Mouse (Mus musculus) common myeloid progenitor, adult 5-6 weeks (primary cell): ENCODE measurements at regions not wholly inside any gene's neighbourhood (a gene's known extent, or its start where the extent isn't known, plus 50 kb on each side); places are given as distances from the start of the nearest gene placed in this dataset.
"Not testable (repeated sequence)": the region's sequence is repeated elsewhere in the genome, so short reads cannot be mapped to it uniquely, and the experiment has no call there.

Experiments used
- ATAC-seq: replicated peaks from 2 replicates; pipeline ENCODE4 v1.8.0; 2016; ENCODE audit warnings: low read depth, mild to moderate bottlenecking, moderate TSS enrichment, inconsistent platforms; ENCODE audit not compliant: poor library complexity, severe bottlenecking

- ATAC-seq, result no peak
Measured at GRCm38 (mm10) chr12:15161864-15162263, 654.9 kb downstream of the Trib2 start.

- ATAC-seq, result no peak
Measured at GRCm38 (mm10) chr12:15160478-15160998, 656.2 kb downstream of the Trib2 start.

DNA sequence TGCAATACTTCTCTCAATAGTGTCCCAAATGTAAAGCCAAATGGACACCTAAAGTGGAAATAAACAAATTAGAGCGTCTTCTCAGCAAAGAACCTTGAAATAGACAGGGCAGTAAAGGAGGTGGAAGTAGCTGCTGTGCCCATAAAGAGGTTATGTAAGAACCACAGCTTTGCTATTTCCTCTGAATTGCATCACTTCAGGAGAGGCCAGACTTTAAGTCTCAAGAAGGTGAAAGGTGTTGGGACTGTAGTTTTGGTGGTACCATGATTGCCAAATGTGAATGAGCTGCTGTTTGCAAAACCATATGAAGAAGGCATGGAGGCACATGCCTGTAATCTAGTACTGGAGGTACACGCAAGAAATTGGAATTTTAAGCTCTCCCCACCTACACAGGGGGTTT is 670.3 kb downstream of the Trib2 start:
- ATAC-seq, result no peak

DNA sequence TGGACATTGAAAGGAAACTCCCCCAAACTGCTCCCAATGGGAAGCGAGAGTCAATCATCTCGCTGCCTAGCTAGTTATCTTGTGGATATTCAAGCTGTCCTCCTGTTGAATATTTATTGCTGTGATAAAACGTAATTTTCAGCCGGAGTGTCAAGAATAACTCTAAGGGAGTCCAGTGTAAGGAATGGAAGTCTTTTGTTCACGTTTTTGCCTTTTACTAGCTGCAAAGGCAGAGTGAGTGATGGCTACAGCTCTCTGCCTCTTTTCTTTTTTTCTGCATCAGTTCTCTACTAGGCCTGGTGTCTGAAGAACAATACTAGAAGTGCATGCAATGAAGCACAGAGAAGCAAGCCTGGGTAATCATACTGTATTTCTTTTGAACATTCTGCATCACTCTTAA is 679.7 kb downstream of the Trib2 start:
- no peak for ATAC-seq

DNA sequence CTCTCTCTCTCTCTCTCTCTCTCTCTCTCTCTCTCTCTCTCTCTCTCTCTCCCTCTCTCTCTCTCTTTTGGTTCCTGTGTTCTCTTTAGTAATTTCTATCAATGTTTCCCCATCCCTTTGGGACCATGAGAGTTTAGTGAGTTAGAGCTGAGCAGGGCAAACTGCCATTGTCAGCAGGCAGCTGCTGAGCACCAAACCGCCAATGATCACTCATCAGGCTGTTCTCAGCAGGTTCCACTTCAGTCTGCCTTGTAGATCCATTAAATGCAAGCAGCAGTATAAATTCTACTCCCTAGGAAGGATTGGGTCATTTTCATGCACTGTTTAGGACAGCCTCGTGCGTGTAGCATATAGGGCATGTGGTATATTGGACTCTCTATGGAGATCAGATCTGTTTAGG is 692.5 kb downstream of the Trib2 start:
- no peak for ATAC-seq

- no peak for ATAC-seq
Measured at GRCm38 (mm10) chr12:15122586-15123212, 694.0 kb downstream of the Trib2 start.

GRCm38 (mm10) chr12:15115556-15115955 is 701.2 kb downstream of the Trib2 start:
- ATAC-seq, result no peak

DNA sequence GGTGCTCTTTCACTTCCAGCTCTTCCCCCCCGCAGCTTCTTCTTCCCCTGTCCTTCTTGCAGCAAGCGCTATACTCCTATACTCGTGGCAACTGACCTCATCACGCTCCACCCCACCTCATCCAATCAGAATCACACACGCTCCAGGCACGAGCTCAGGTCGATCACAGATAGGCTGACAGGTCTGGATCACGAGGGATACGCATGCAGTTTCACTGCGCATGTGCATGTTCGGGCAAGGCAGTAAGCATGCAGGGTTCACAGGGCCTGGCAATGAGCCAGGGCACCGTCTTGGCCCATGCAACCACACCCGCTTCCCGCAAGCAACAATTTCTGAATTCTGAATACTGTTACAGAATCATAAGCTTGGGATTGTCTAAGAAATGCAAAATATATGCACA is 701.9 kb downstream of the Trib2 start:
- ATAC-seq, result no peak

- ATAC-seq, result no peak
Measured at GRCm38 (mm10) chr12:15111049-15111448, 705.7 kb downstream of the Trib2 start.

DNA sequence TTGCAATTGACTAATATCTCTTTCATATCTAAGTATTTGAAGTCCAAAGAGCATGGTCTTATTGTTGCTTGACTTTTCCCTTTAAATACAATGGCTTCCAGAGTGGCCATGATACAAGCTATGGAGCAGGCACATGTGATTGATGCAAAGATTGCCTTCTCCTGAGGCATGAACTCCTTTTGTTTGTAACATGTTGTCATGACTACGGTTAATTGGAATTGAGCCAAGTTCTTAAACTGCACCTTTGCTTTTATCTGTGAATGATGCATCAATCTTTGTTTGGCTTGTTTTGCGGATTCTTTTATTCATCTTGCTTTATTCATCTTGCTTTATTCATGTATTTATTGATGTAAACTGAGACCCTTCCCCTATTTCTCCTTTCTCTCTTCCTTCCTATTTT is 711.8 kb downstream of the Trib2 start:
- no peak for ATAC-seq

GRCm38 (mm10) chr12:15078615-15079014 is 738.1 kb downstream of the Trib2 start:
- no peak for ATAC-seq

DNA sequence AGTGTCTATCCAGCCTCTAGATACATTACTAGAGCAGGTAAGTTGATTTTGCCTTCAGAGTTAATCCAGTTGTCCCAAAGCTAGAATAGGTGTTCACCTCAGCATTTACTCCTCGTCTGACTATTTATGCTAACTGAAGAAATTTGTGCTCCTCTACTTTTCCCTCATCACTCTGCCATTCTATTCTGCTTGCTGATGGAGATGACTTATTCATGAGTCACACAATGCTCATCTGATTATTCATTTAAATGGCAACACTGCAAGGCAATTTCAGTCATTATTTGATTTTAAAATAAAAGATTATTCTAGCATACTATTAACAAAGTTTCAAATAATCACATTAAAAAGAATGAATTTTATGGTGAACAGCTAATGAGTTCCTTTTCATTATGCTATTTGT is 752.4 kb downstream of the Trib2 start:
- no peak for ATAC-seq

GRCm38 (mm10) chr12:15051387-15051786 is 765.3 kb downstream of the Trib2 start:
- no peak for ATAC-seq

DNA sequence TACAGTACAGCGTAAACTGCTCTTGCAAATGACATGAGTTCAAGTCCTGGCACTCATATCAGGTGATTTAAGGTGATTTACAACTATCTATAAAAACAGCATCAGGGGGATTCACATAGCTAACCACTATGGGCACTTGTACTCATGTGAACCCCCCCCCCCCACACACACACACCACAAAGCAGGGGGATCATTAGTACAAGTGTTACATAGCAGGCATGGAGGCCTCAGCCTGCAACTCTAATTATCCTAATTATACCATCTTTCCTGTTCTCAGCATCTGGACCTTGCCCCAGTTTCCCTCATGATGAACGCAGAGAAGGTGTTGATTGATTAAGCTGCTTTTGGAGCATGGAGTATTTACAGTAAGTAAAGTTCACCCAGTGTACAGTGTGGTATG is 773.5 kb downstream of the Trib2 start:
- ATAC-seq, result no peak

- ATAC-seq, result no peak
Measured at GRCm38 (mm10) chr12:15011091-15011490, 805.6 kb downstream of the Trib2 start.

GRCm38 (mm10) chr12:15002401-15002800 is 814.3 kb downstream of the Trib2 start:
- ATAC-seq, result not testable (repeated sequence)
